Mouse (Mus musculus) megakaryocyte, embryonic 14.5 days (primary cell): ENCODE measurements around the gene Whrn.

ENCODE experiments used
- FLI1 ChIP-seq: IDR thresholded peaks from 2 replicates; pipeline ENCODE4 v1.6.1; 2012; ENCODE audit warnings: low read length, inconsistent platforms, mixed read lengths
- GATA1 ChIP-seq: IDR thresholded peaks from 3 replicates; pipeline ENCODE4 v1.6.1; 2012; ENCODE audit warnings: mixed read lengths, low read length, inconsistent platforms, borderline replicate concordance

DNA sequence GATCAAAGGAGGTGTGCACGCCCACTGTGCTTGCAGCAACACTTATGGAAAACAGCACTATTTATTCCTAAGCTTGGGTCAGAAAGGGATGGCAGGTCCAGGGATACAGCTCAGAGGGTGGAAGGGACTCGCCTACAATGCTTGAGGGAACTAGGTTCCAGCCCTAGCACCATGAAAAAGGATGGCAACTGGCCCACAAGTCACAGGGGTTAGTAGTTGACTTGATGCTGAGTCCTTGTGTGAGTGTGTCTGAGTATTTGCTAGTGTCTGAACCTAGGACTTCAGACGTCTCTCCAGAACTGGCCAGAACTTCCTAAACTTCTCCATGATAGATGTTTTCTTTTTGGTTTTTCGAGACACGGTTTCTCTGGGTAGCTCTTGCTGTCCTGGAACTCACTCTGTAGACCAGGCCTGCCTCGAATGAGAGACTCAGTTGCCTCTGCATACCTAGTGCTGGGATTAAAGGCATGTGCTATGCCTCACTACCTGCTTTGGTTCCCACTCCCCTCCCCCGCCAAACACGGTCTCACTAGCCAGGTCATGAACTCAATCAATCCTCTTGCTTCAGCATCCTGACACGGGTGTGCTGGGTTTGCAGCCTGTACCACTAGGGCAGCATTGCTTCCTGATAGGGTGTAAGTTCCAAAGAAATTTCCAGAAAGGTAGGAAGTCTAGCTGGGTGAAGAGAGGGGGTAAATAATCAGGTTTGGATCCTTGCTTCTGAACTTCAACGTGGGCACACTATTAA, 48.1 kb upstream of the Whrn start:
- no peak for TF ChIP-seq GATA1
- TF ChIP-seq FLI1, result no peak
